Mouse (Mus musculus) layer of hippocampus, postnatal 25 days (tissue): ENCODE measurements around the gene Ccnd1. TPM values are rescaled to one million over a fixed set of nuclear protein-coding genes. Genes with fewer than 3 reads are reported as not detected.

ENCODE experiments used
- total RNA-seq, 2 experiments: library from RNA; stranded (reverse); gene quantifications; 2 replicates each; pipeline ENCODE4 v1.2.3; 2021

The Ccnd1 gene
- total RNA-seq, 2 experiments from 2014 or later = 52.4 to 53.8 TPM

Other genes starting within 250 kb of the Ccnd1 start
- 1 to 10 TPM; 2.4 to 4.6 TPM for gene Ano1, start 188.0 kb downstream of the Ccnd1 start, total RNA-seq
- gene Fgf3, start 101.8 kb downstream of the Ccnd1 start, total RNA-seq = not detected
- not detected for gene Fgf4, start 92.6 kb downstream of the Ccnd1 start, total RNA-seq
- not detected for gene Fgf15, start 43.4 kb downstream of the Ccnd1 start, total RNA-seq
- 10 to 100 TPM; 23.7 to 25.8 TPM for gene LTO1, start 24.8 kb downstream of the Ccnd1 start, total RNA-seq